Mouse (Mus musculus): ENCODE measurements around the gene Btbd11.

DNA sequence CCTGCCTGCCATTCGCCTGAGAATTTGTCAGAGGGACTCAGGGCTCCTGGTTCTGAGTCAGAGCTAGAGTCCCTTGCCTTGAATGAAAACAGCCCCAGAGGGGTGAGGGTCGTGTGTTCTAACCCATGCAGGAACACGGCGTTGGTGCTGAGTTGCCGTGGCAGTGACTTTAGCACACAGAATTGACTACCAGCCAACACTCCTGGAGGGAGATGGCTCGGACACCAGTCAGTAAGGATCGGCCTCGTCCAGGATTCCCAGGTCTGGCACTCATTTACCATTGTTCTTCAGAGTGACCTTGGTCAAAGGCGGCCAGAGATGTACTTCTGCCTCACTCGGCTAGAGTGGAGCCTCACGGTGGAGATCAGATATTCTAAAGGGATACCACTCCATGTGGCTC lies 215.9 kb downstream of the Btbd11 start:
- no peak for TF ChIP-seq POLR2A (IDR thresholded peaks at IDR 0.05; ENCODE audit: low read depth, low read length)
- TF ChIP-seq CTCF (IDR thresholded peaks at IDR 0.05; ENCODE audit: extremely low read depth, insufficient read depth, insufficient read length, insufficient replicate concordance) = no peak

Data from spleen, adult 2 months (tissue).